Comparison of ENCODE assay signal across 22 mouse cellular contexts in genomic region chr1:134242286-134242685, GRCm38 (mm10). TPM values are rescaled to one million over a fixed set of nuclear protein-coding genes. Genes with fewer than 3 reads are reported as not detected.
DNase-seq lines count a peak whose midpoint lies in the region; ATAC-seq and TF ChIP-seq lines count a peak whose summit lies in the region.
"Had no signal": no experiment of that assay in that cellular context is flagged by ENCODE, and none has a peak within 500 bp of the region (broad histone marks: within the 10 kb centered on the region; RNA-seq: fewer than 3 reads in every experiment).

No protein-coding gene starts in this region.

- H3K27me3 ChIP-seq in liver, embryonic 16.5 days (ENCODE audit: control insufficient read depth, insufficient read depth, low read depth, low read length): no peaks in the 10 kb centered on the region
- peaks cover 5% of the 10 kb centered on the region; the same call in 1 of the 2 replicates for H3K27me3 ChIP-seq in liver, embryonic 11.5 days (replicated peaks; ENCODE audit: control insufficient read depth, insufficient read depth, low read length)
- H3K27me3 ChIP-seq in liver, postnatal 0 days (ENCODE audit: insufficient read depth, low read length): no peaks in the 10 kb centered on the region
- H3K27me3 ChIP-seq: embryonic facial prominence, embryonic 12.5 days had no signal

- WGBS in liver, embryonic 16.5 days (ENCODE audit: insufficient replicate concordance): 43% methylated on average over 2 of the region's 2 CpGs
- 71% methylated on average over 2 of the region's 2 CpGs for WGBS in liver, embryonic 11.5 days
- 40% methylated on average over 2 of the region's 2 CpGs for WGBS in liver, postnatal 0 days (ENCODE audit: insufficient replicate concordance)

- no peak overlapping the region for H3K4me3 ChIP-seq in layer of hippocampus, adult 2 months
- no peak overlapping the region for H3K4me3 ChIP-seq in liver, embryonic 16.5 days (ENCODE audit: low read depth, low read length)
- H3K4me3 ChIP-seq in liver, embryonic 11.5 days (ENCODE audit: low read depth, low read length): no peak overlapping the region
- H3K4me3 ChIP-seq in liver, postnatal 0 days (ENCODE audit: low read depth, low read length): no peak overlapping the region
- H3K4me3 ChIP-seq: embryonic facial prominence, embryonic 12.5 days; forebrain, embryonic 12.5 days; heart, embryonic 12.5 days; hindbrain, embryonic 10.5 days had no signal

- no peaks in the 10 kb centered on the region; the same call in none of the 2 replicates for H3K4me1 ChIP-seq in liver, embryonic 16.5 days (ENCODE audit: control insufficient read depth, low read depth, low read length)
- no peaks in the 10 kb centered on the region for H3K4me1 ChIP-seq in liver, embryonic 11.5 days (replicated peaks; ENCODE audit: control insufficient read depth, insufficient read depth, low read length)
- H3K4me1 ChIP-seq in liver, postnatal 0 days (ENCODE audit: insufficient read depth): peaks cover 24% of the 10 kb centered on the region
- H3K4me1 ChIP-seq: embryonic facial prominence, embryonic 12.5 days had no signal

- peak; percentile 2 for DNase-seq in cerebellum, adult 11-12 months
- DNase-seq in cerebellum, postnatal 4 days (ENCODE audit: low spot score in 2 of 2): no peak
- DNase-seq in layer of hippocampus, adult 2 months (ENCODE audit: low spot score in 2 of 2): no peak
- no peak for DNase-seq in layer of hippocampus, postnatal 10 days (ENCODE audit: low spot score in 2 of 2)
- DNase-seq in liver, embryonic 11.5 days (ENCODE audit: low spot score): no peak
- no peak for DNase-seq in liver, postnatal 0 days
- DNase-seq: adrenal gland, postnatal 10 days; B cell, adult 2 months; cerebellum, adult 2 months; cerebellum, postnatal 14 days; gastrocnemius, postnatal 10 days; heart, adult 18-20 months had no signal

- H3K9me3 ChIP-seq in liver, embryonic 16.5 days (replicated peaks; ENCODE audit: control insufficient read depth, low read length): no peaks in the 10 kb centered on the region
- no peaks in the 10 kb centered on the region for H3K9me3 ChIP-seq in liver, embryonic 11.5 days (ENCODE audit: control insufficient read depth, low read length)
- no peaks in the 10 kb centered on the region for H3K9me3 ChIP-seq in liver, postnatal 0 days (ENCODE audit: low read length)
- H3K9me3 ChIP-seq: embryonic facial prominence, embryonic 12.5 days; forebrain, embryonic 12.5 days; G1E; heart, embryonic 12.5 days; hindbrain, embryonic 10.5 days had no signal

- H3K36me3 ChIP-seq in liver, embryonic 16.5 days (ENCODE audit: control insufficient read depth, insufficient read depth): no peaks in the 10 kb centered on the region
- H3K36me3 ChIP-seq in liver, embryonic 11.5 days (ENCODE audit: control insufficient read depth, insufficient read depth, low read length): no peaks in the 10 kb centered on the region
- H3K36me3 ChIP-seq in liver, postnatal 0 days (replicated peaks; ENCODE audit: insufficient read depth, low read length): no peaks in the 10 kb centered on the region
- H3K36me3 ChIP-seq: embryonic facial prominence, embryonic 12.5 days; forebrain, embryonic 12.5 days; G1E; heart, embryonic 12.5 days; hindbrain, embryonic 10.5 days had no signal

- peak; percentile 55; the same call in 1 of the 2 replicates for TF ChIP-seq EP300 in liver, postnatal 0 days (IDR thresholded peaks at IDR 0.05; ENCODE audit: low read depth)

- H3K27ac ChIP-seq in layer of hippocampus, adult 2 months: peak overlapping the region; percentile 68
- peak overlapping the region; percentile 59 for H3K27ac ChIP-seq in liver, embryonic 16.5 days (ENCODE audit: low read length)
- no peak overlapping the region for H3K27ac ChIP-seq in liver, embryonic 11.5 days (ENCODE audit: low read depth, low read length)
- peak overlapping the region; percentile 70 for H3K27ac ChIP-seq in liver, postnatal 0 days (ENCODE audit: low read depth)
- H3K27ac ChIP-seq: embryonic facial prominence, embryonic 12.5 days; forebrain, embryonic 12.5 days; hindbrain, embryonic 10.5 days; hindbrain, embryonic 14.5 days had no signal

- no peak overlapping the region for H3K4me2 ChIP-seq in liver, embryonic 16.5 days (ENCODE audit: low read depth, low read length)
- H3K4me2 ChIP-seq in liver, embryonic 11.5 days: no peak overlapping the region
- no peak overlapping the region for H3K4me2 ChIP-seq in liver, postnatal 0 days (ENCODE audit: low read depth, low read length)
- H3K4me2 ChIP-seq: embryonic facial prominence, embryonic 12.5 days; forebrain, embryonic 12.5 days; heart, embryonic 12.5 days; hindbrain, embryonic 14.5 days had no signal

- H3K9ac ChIP-seq in liver, embryonic 16.5 days (ENCODE audit: low read depth, low read length): no peak overlapping the region
- H3K9ac ChIP-seq in liver, embryonic 11.5 days (ENCODE audit: low read depth, low read length): no peak overlapping the region
- H3K9ac ChIP-seq in liver, postnatal 0 days (replicated peaks): no peak overlapping the region
- H3K9ac ChIP-seq: embryonic facial prominence, embryonic 12.5 days; forebrain, embryonic 12.5 days; heart, embryonic 12.5 days; hindbrain, embryonic 14.5 days had no signal

- no peak for TF ChIP-seq CTCF in layer of hippocampus, adult 2 months (conservative IDR thresholded peaks at IDR 0.05)
- no peak for TF ChIP-seq CTCF in liver, postnatal 0 days (IDR thresholded peaks at IDR 0.05; ENCODE audit: low read depth)

- ATAC-seq in liver, embryonic 16.5 days (ENCODE audit: low read depth): peak; percentile 14; the same call in 1 of the 2 replicates
- no peak for ATAC-seq in liver, embryonic 11.5 days (replicated peaks; ENCODE audit: low FRiP score)
- ATAC-seq in liver, postnatal 0 days: peak; percentile 30
- ATAC-seq: CD4-positive, CD25-positive, alpha-beta regulatory T cell, adult 4 months; forebrain, embryonic 16.5 days had no signal

RNA-seq across cellular contexts. Expression of gene Adora1, which starts 7.1 kb away (rescaled TPM):
- 100 to 1,000 TPM; 202 to 221 TPM for total RNA-seq in layer of hippocampus, adult 2 months (2021)
- 100 to 1,000 TPM; 162 to 169 TPM for total RNA-seq in layer of hippocampus, postnatal 10 days (2021)
- 2.3 and 3.6 TPM in 2 replicates for polyA plus RNA-seq in liver, embryonic 16.5 days (2015; fragmentation: Nextera tagmentation; extraction: Ambion mirVana)
- polyA plus RNA-seq in liver, embryonic 11.5 days (2014; fragmentation: Nextera tagmentation; extraction: Ambion mirVana): 0.21 and 0.29 TPM in 2 replicates
- 6.4 and 8.3 TPM in 2 replicates for polyA plus RNA-seq in liver, postnatal 0 days (2015; fragmentation: Nextera tagmentation; extraction: Ambion mirVana)
- polyA plus RNA-seq: G1E had no signal

RNA-seq across cellular contexts. Expression of gene Myog, which starts 47.5 kb away (rescaled TPM):
- total RNA-seq in layer of hippocampus, adult 2 months (2021): not detected
- total RNA-seq in layer of hippocampus, postnatal 10 days (2021): not detected
- polyA plus RNA-seq in liver, embryonic 16.5 days (2015; fragmentation: Nextera tagmentation; extraction: Ambion mirVana): 2.4 and 4.4 TPM in 2 replicates
- 4.5 and 5.2 TPM in 2 replicates for polyA plus RNA-seq in liver, embryonic 11.5 days (2014; fragmentation: Nextera tagmentation; extraction: Ambion mirVana)
- polyA plus RNA-seq in liver, postnatal 0 days (2015; fragmentation: Nextera tagmentation; extraction: Ambion mirVana): 0.64 TPM in 1 of 2 replicates, not detected in the other
- total RNA-seq: G1E; heart, adult 18-20 months; heart, postnatal 25 days had no signal
- polyA plus RNA-seq: CD4-positive, CD25-positive, alpha-beta regulatory T cell, adult 4 months; cerebellum, adult 2 months; forebrain, embryonic 16.5 days; G1E had no signal

RNA-seq across cellular contexts. Expression of gene Mybph, which starts 49.0 kb away (rescaled TPM):
- not detected for total RNA-seq in layer of hippocampus, adult 2 months (2021)
- total RNA-seq in layer of hippocampus, postnatal 10 days (2021): not detected
- 0.55 and 1.7 TPM in 2 replicates for polyA plus RNA-seq in liver, embryonic 16.5 days (2015; fragmentation: Nextera tagmentation; extraction: Ambion mirVana)
- 0.36 and 0.71 TPM in 2 replicates for polyA plus RNA-seq in liver, embryonic 11.5 days (2014; fragmentation: Nextera tagmentation; extraction: Ambion mirVana)
- 0.14 TPM in 1 of 2 replicates, not detected in the other for polyA plus RNA-seq in liver, postnatal 0 days (2015; fragmentation: Nextera tagmentation; extraction: Ambion mirVana)
- total RNA-seq: heart, adult 18-20 months; heart, postnatal 25 days had no signal
- polyA plus RNA-seq: CD4-positive, CD25-positive, alpha-beta regulatory T cell, adult 4 months; forebrain, embryonic 16.5 days; G1E had no signal
